Comparison of ENCODE assay signal across 14 mouse cellular contexts in genomic region chr1:154819960-154820359, GRCm38 (mm10).
"Had no signal": no experiment of that assay in that cellular context is flagged by ENCODE, and none has a peak within 500 bp of the region (broad histone marks: within the 10 kb centered on the region; RNA-seq: fewer than 3 reads in every experiment).

No protein-coding gene starts in this region.

- H3K27me3 ChIP-seq: kidney, embryonic 15.5 days; liver, embryonic 13.5 days; lung, embryonic 15.5 days; neural tube, embryonic 12.5 days had no signal

- H3K9me3 ChIP-seq: kidney, embryonic 15.5 days; limb, embryonic 12.5 days; liver, embryonic 13.5 days; lung, embryonic 15.5 days; neural tube, embryonic 12.5 days had no signal

- DNase-seq: kidney, adult 2 months; kidney, postnatal 14 days; layer of hippocampus, adult 9-11 months; liver; liver, embryonic 13.5 days; liver, postnatal 0 days; midbrain, embryonic 14.5 days; spleen, adult 18-20 months had no signal

- ATAC-seq: intestine, embryonic 16.5 days; liver, postnatal 0 days had no signal

- H3K36me3 ChIP-seq: kidney, embryonic 15.5 days; limb, embryonic 12.5 days; liver, embryonic 13.5 days; lung, embryonic 15.5 days; neural tube, embryonic 12.5 days had no signal

- H3K27ac ChIP-seq: kidney, embryonic 15.5 days; limb, embryonic 12.5 days; liver, embryonic 13.5 days; lung, embryonic 15.5 days; neural tube, embryonic 12.5 days; stomach, postnatal 0 days had no signal

- H3K4me1 ChIP-seq: kidney, embryonic 15.5 days; limb, embryonic 12.5 days; liver, embryonic 13.5 days; lung, embryonic 15.5 days; neural tube, embryonic 12.5 days had no signal

- H3K4me3 ChIP-seq: kidney, embryonic 15.5 days; limb, embryonic 12.5 days; liver, embryonic 13.5 days; lung, embryonic 15.5 days; neural tube, embryonic 12.5 days had no signal

- H3K4me2 ChIP-seq: kidney, embryonic 15.5 days; limb, embryonic 12.5 days; liver, embryonic 13.5 days; lung, embryonic 15.5 days; neural tube, embryonic 12.5 days had no signal

- H3K9ac ChIP-seq: kidney, embryonic 15.5 days; limb, embryonic 12.5 days; liver, embryonic 13.5 days; liver, postnatal 0 days; lung, embryonic 15.5 days; neural tube, embryonic 12.5 days had no signal
